Mouse (Mus musculus) liver, embryonic 16.5 days (tissue): ENCODE results near the gene Sprr3. TPM values are rescaled to one million over a fixed set of nuclear protein-coding genes. Genes with fewer than 3 reads are reported as not detected.
"Not testable (repeated sequence)": the region's sequence is repeated elsewhere in the genome, so short reads cannot be mapped to it uniquely, and the experiment has no call there.

ENCODE experiments used
- ATAC-seq: fragments of 200-750 bp; cut with Nextera tagmentation; 2 replicates; pipeline ENCODE4 v1.8.0; 2017; ENCODE audit warnings: low read depth, mild to moderate bottlenecking, moderate number of reproducible peaks, moderate library complexity
- H3K27ac ChIP-seq: fragments of 300-500 bp; sonication (generic); 2 replicates; pipeline ENCODE4 v1.5.1; 2014; ENCODE audit warnings: mild to moderate bottlenecking, low read length
- H3K27me3 ChIP-seq: fragments of 300-500 bp; sonication (generic); 2 replicates; pipeline ENCODE4 v1.6.1; 2014; ENCODE audit warnings: low read depth, low read length, mixed read lengths; ENCODE audit not compliant: control insufficient read depth, insufficient read depth
- H3K36me3 ChIP-seq: fragments of 300-500 bp; sonication (generic); 2 replicates; pipeline ENCODE4 v1.6.1; 2014; ENCODE audit warnings: mild to moderate bottlenecking; ENCODE audit not compliant: control insufficient read depth, insufficient read depth
- H3K4me1 ChIP-seq: fragments of 300-500 bp; sonication (generic); 2 replicates; pipeline ENCODE4 v1.6.1; 2014; ENCODE audit warnings: low read depth, low read length, mixed read lengths; ENCODE audit not compliant: control insufficient read depth
- H3K4me2 ChIP-seq: fragments of 300-500 bp; sonication (generic); 2 replicates; pipeline ENCODE4 v1.6.1; 2014; ENCODE audit warnings: low read depth, low read length, mixed read lengths
- H3K4me3 ChIP-seq: fragments of 300-500 bp; sonication (generic); 2 replicates; pipeline ENCODE4 v1.5.1; 2014; ENCODE audit warnings: low read depth, mild to moderate bottlenecking, low read length
- H3K9ac ChIP-seq: fragments of 300-500 bp; sonication (generic); 2 replicates; pipeline ENCODE4 v1.6.1; 2014; ENCODE audit warnings: low read depth, low read length
- H3K9me3 ChIP-seq: fragments of 300-500 bp; sonication (generic); replicated peaks from 2 replicates; pipeline ENCODE4 v1.6.1; 2016; ENCODE audit warnings: low read length; ENCODE audit not compliant: control insufficient read depth
- WGBS: fragments of 180-500 bp; shearing (Covaris S2); extraction: QIAGEN DNeasy Blood & Tissue Kit; methylation state at CpG from one replicate; pipeline ENCODE4 v1.1.7; 2014; ENCODE audit not compliant: insufficient replicate concordance; 5-methylcytosine and 5-hydroxymethylcytosine counted together
- polyA plus RNA-seq: library from polyadenylated mRNA; unstranded; fragments of >200 nt; fragmentation: Nextera tagmentation; extraction: Ambion mirVana; gene quantifications from 2 replicates; pipeline ENCODE4 v1.2.1, GENCODE M21; 2015

Sprr3 gene
- not detected in 2 replicates for polyA plus RNA-seq

DNA sequence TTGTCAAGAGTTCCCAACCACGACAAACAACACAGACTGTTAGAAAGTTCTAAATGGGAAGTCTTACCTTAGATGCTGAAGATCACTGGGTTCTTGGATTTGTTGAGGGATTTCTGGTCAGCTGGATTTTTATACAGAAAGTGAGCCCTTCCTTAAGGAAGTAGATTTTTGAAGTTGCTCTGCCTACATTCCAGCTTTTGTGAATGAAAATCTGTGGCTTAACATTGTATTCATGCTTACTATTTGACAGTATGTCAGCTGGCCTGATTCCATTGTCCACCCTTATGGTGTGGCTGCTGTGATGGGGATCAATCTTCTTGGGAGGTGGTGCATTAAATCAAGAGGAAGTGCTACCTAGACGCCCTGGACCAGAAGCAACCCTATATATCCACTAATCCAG, at the start of gene Sprr3:
Gene Sprr3, minus strand, starts transcription at position 101 of the 400 bp plus-strand sequence.
- 54% methylated on average over 2 of the region's 2 CpGs for WGBS
- Histone ChIP-seq H3K9ac (no peak within 1 kb of the TSS), H3K4me2 (no peak within 1 kb of the TSS), H3K27me3 (no peaks in the 10 kb centered on the region), H3K4me1 (no peaks in the 10 kb centered on the region), H3K4me3 (no peak within 1 kb of the TSS), H3K9me3 (no peaks in the 10 kb centered on the region), H3K27ac (no peak within 1 kb of the TSS), H3K36me3 (no peaks in the 10 kb centered on the region)
- no peak for ATAC-seq

DNA sequence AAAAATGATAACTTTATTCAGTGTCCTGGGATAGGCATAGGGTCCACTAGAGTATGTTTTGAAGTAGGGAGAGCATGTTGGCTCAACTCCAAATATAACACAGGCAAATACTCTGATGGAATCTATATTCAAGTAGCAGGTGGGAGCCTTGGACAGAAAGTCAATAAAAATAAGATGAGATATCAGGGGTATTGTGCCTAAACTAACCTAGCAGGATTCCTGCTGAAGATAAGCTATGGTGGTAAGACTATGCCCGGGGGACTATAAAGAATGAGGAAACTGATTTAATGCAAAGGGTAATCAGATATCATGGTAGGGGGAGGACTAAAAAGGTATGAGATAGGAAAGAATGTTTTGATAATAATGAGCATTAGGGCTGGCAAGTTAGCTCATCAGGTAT, 49.7 kb upstream of the Sprr3 start:
- Histone ChIP-seq H3K4me3 (no peak overlapping the region), H3K9me3 (no peaks in the 10 kb centered on the region), H3K27ac (no peak overlapping the region), H3K36me3 (no peaks in the 10 kb centered on the region), H3K4me1 (no peaks in the 10 kb centered on the region), H3K4me2 (no peak overlapping the region), H3K27me3 (no peaks in the 10 kb centered on the region), H3K9ac (no peak overlapping the region)
- ATAC-seq: no peak
- 57% methylated on average over 1 of the region's 1 CpGs for WGBS

DNA sequence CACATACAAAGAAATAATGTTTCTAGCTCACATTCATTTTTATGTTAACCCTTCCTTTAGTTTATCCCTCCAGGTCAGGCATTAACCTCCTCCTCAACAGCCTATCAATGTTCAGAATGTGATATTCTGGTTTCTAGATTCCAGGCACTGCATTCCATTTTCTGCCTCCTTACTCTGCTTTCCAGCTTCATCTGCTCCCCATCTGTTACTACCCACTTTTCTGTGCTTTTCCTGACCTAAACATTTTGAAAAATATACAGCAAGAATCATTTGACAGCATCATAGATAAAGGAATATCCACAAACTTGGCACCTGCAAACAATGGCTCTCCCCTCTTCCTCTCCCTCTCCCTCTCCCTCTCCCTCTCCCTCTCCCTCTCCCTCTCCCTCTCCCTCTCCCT, 45.0 kb upstream of the Sprr3 start:
- Histone ChIP-seq H3K4me3 (no peak overlapping the region), H3K9me3 (no peaks in the 10 kb centered on the region), H3K4me2 (no peak overlapping the region), H3K4me1 (no peaks in the 10 kb centered on the region), H3K36me3 (no peaks in the 10 kb centered on the region), H3K27ac (no peak overlapping the region), H3K9ac (no peak overlapping the region), H3K27me3 (no peaks in the 10 kb centered on the region)
- no peak for ATAC-seq

DNA sequence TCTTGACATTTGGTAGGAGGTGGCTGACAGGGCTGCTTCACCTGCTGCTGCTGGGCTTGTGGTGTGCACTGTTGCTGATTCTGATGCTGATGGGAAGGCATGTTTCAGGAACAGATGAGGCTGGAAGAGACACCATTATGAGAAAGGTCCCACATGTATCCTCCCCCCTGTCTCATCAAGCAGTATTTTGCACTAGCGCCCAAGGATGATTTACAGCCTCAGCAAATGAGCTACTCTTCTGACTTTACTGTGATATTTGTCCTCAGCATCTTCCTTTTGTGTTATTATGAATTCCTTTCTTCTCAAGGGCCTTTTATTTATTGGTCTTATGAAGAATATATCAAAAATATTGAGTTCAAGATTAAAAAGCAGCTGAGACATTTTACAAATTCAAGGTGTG, 41.9 kb upstream of the Sprr3 start, which contains the start of gene Sprr4:
Gene Sprr4, minus strand, starts transcription at position 101 of the 400 bp plus-strand sequence.
- no peak for ATAC-seq
- WGBS: 64% methylated on average over 1 of the region's 1 CpGs
- Histone ChIP-seq H3K9ac (no peak within 1 kb of the TSS), H3K4me1 (no peaks in the 10 kb centered on the region), H3K4me3 (no peak within 1 kb of the TSS), H3K27ac (no peak within 1 kb of the TSS), H3K4me2 (no peak within 1 kb of the TSS), H3K27me3 (no peaks in the 10 kb centered on the region), H3K36me3 (no peaks in the 10 kb centered on the region), H3K9me3 (no peaks in the 10 kb centered on the region)

DNA sequence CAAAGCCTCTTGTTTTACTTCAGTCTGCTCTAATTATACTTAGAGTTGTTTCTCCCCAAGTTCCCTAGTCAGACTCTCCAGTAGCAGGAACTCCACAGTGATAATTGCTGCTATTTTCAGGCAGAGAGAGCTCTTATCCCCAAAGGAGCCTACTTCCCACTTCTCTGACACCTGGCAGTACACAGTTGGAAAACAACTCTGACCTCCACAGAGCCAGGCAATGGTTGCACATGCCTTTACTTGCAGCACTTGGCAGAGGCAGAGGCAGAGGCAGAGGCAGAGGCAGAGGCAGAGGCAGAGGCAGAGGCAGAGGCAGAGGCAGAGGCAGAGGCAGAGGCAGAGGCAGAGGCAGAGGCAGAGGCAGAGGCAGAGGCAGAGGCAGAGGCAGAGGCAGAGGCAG, 31.7 kb upstream of the Sprr3 start:
- not testable (repeated sequence) for H3K9ac ChIP-seq, H3K36me3 ChIP-seq, ATAC-seq, H3K4me2 ChIP-seq, H3K4me1 ChIP-seq, H3K9me3 ChIP-seq, H3K27me3 ChIP-seq, H3K27ac ChIP-seq, H3K4me3 ChIP-seq

DNA sequence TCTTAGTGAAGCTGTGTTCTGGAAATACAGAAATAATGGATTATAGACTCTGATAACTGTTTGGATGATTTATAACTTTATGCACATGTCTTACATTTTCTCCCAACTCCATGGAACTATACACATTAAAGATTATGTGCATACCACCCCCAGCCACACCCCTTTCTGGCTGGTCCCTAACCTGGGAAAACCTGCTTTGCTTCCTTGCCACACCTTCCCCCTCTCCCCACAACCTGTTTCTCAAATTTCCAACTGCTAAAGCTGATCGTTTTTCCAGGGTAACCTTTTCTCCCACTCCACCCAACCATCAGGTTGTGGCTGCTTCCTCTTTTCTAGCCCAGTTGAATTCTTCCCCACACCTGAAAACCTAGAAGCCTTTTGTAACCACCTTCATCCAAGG, 27.8 kb upstream of the Sprr3 start:
- Histone ChIP-seq H3K9me3 (no peaks in the 10 kb centered on the region), H3K4me3 (no peak overlapping the region), H3K4me2 (no peak overlapping the region), H3K36me3 (no peaks in the 10 kb centered on the region), H3K4me1 (no peaks in the 10 kb centered on the region), H3K9ac (no peak overlapping the region), H3K27me3 (no peaks in the 10 kb centered on the region), H3K27ac (no peak overlapping the region)
- no peak for ATAC-seq
- WGBS: 12% methylated on average over 1 of the region's 1 CpGs

DNA sequence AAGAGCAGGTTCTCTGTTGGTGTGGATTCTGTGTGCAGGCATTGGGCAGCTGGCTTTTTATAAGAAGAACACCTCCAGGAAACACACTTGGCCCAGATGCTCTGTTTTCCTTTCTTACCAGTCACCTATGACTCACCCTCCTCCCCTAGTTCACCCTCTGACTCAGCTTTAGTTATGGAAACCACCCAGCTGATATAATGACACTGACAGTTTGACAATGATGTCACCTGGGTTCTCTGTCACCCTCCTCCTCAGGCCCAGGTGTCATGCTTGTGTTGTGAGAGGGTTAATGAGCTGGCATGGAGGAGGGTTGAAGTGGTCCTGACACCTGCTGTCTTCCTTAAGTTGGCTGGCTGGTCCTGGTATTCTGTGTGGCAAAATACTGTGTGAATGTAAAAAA, 27.3 kb upstream of the Sprr3 start, which contains the start of gene Sprr1a:
Gene Sprr1a, minus strand, starts transcription at position 33 of the 400 bp plus-strand sequence.
- Histone ChIP-seq H3K36me3 (no peaks in the 10 kb centered on the region), H3K27ac (no peak within 1 kb of the TSS), H3K4me3 (no peak within 1 kb of the TSS), H3K27me3 (no peaks in the 10 kb centered on the region), H3K9me3 (no peaks in the 10 kb centered on the region), H3K4me1 (no peaks in the 10 kb centered on the region), H3K9ac (no peak within 1 kb of the TSS), H3K4me2 (no peak within 1 kb of the TSS)
- ATAC-seq: no peak

DNA sequence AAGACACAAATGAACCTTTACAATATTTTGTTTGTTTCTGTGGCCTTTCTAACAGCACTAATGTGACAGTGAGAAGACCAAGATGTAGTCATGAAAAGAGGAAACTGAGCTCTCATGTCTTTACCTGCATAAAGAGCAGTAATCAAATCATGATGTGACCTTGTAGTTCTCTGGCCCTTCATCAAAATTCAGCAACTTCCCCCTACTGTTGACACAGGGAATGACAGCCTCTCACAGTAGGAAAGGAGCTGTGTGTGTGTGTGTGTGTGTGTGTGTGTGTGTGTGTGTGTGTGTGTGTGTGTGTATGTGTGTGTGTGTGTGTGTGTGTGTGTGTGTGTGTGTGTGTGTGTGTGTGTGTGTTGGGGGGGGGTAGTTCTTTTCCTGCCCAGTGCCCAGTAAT, 22.7 kb upstream of the Sprr3 start:
- H3K9me3 ChIP-seq, H3K4me2 ChIP-seq, H3K36me3 ChIP-seq, ATAC-seq, H3K4me1 ChIP-seq, H3K27ac ChIP-seq, H3K9ac ChIP-seq, H3K4me3 ChIP-seq, H3K27me3 ChIP-seq: not testable (repeated sequence)

DNA sequence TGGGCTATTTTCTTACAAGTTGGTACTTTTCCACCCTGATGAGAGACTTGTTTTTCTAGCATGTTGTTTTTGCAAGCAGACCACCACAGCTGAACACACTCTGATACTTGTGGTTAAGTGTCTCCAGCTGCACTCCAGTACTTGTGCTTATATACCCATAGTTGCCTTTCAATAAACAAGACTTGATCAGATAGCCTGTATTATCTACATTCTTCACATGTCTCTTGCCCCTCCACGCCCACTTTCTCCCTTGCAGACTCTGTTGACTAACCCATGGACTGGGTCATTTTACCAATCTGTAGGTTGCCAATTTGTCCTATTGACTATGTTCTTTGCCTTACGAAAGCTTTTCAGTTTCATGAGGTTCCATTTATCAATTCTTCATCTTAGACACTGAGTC, 11.6 kb upstream of the Sprr3 start:
- no peaks in the 10 kb centered on the region for H3K27me3 ChIP-seq
- no peak overlapping the region for H3K27ac ChIP-seq
- WGBS: 48% methylated on average over 2 of the region's 2 CpGs
- no peak overlapping the region for H3K4me2 ChIP-seq
- ATAC-seq: no peak
- H3K9me3 ChIP-seq: no peaks in the 10 kb centered on the region
- H3K9ac ChIP-seq: no peak overlapping the region
- no peak overlapping the region for H3K4me3 ChIP-seq
- H3K4me1 ChIP-seq: no peaks in the 10 kb centered on the region
- H3K36me3 ChIP-seq: no peaks in the 10 kb centered on the region

DNA sequence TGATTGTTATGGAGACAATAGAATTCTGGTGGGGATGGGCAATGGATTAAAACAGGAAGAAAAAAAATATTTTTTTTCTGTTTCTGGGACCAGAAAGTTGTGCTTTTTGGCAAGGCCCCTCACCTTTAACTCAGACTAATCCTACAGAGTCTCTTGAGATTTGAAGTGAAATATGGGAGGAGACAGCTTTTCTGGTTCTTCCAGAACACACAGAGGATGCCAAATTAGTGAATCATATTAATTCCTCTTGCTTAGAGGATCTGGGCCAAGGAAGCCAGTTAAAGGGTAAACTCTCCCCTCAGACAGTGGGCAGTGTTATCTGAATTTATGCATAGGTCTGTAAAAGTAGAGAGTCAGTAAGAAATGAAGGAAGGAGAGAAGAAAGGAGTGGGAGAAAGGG, 8.9 kb upstream of the Sprr3 start:
- Histone ChIP-seq H3K4me1 (no peaks in the 10 kb centered on the region), H3K4me2 (no peak overlapping the region), H3K9ac (no peak overlapping the region), H3K27me3 (no peaks in the 10 kb centered on the region), H3K27ac (no peak overlapping the region), H3K36me3 (no peaks in the 10 kb centered on the region), H3K9me3 (no peaks in the 10 kb centered on the region), H3K4me3 (no peak overlapping the region)
- ATAC-seq: no peak
